Mouse (Mus musculus) lung, embryonic 16.5 days (tissue): ENCODE results near the gene Mbnl2. TPM values are rescaled to one million over a fixed set of nuclear protein-coding genes. Genes with fewer than 3 reads are reported as not detected.

Experiments
- ATAC-seq: fragments of 200-750 bp; cut with Nextera tagmentation; 2 replicates; pipeline ENCODE4 v1.8.0; 2017; ENCODE audit warnings: low read depth, mild to moderate bottlenecking, moderate library complexity
- H3K27ac ChIP-seq: fragments of 300-500 bp; sonication (generic); 2 replicates; pipeline ENCODE4 v1.5.1; 2014; ENCODE audit warnings: mild to moderate bottlenecking, control low read depth, low read length
- H3K27me3 ChIP-seq: fragments of 300-500 bp; sonication (generic); 2 replicates; pipeline ENCODE4 v1.6.1; 2014; ENCODE audit warnings: low read depth, low read length, mixed read lengths; ENCODE audit not compliant: control insufficient read depth, insufficient read depth
- H3K36me3 ChIP-seq: fragments of 300-500 bp; sonication (generic); 2 replicates; pipeline ENCODE4 v1.6.1; 2014; ENCODE audit warnings: low read length; ENCODE audit not compliant: control insufficient read depth, insufficient read depth
- H3K4me1 ChIP-seq: fragments of 300-500 bp; sonication (generic); replicated peaks from 2 replicates; pipeline ENCODE4 v1.6.1; 2014; ENCODE audit warnings: low read length, mixed read lengths; ENCODE audit not compliant: control insufficient read depth, insufficient read depth
- H3K4me2 ChIP-seq: fragments of 300-500 bp; sonication (generic); 2 replicates; pipeline ENCODE4 v1.6.1; 2014; ENCODE audit warnings: low read depth, low read length, control low read depth
- H3K4me3 ChIP-seq: fragments of 300-500 bp; sonication (generic); 2 replicates; pipeline ENCODE4 v1.5.1; 2014; ENCODE audit warnings: mild to moderate bottlenecking, low read length, control low read depth
- H3K9ac ChIP-seq: fragments of 300-500 bp; sonication (generic); 2 replicates; pipeline ENCODE4 v1.6.1; 2014; ENCODE audit warnings: low read length, control low read depth
- H3K9me3 ChIP-seq: fragments of 300-500 bp; sonication (generic); 2 replicates; pipeline ENCODE4 v1.6.1; 2016; ENCODE audit warnings: low read length; ENCODE audit not compliant: control insufficient read depth
- WGBS: fragments of 180-500 bp; shearing (Covaris S2); extraction: QIAGEN DNeasy Blood & Tissue Kit; methylation state at CpG from one replicate; pipeline ENCODE4 v1.1.7; 2014; 5-methylcytosine and 5-hydroxymethylcytosine counted together
- polyA plus RNA-seq: library from polyadenylated mRNA; unstranded; fragments of >200 nt; fragmentation: Nextera tagmentation; extraction: Ambion mirVana; gene quantifications from 2 replicates; pipeline ENCODE4 v1.2.1, GENCODE M21; 2015

Gene Mbnl2
- polyA plus RNA-seq, 1 experiment from 2014 or later: 164 TPM

GRCm38 (mm10) chr14:120366962-120367361 lies 91.5 kb downstream of the Mbnl2 start:
- no peaks in the 10 kb centered on the region for H3K9me3 ChIP-seq
- H3K4me3 ChIP-seq: no peak overlapping the region
- 0 out of 2 replicates have a peak, but pooled peaks cover 5% of the 10 kb centered on the region for H3K36me3 ChIP-seq
- peaks cover 53% of the 10 kb centered on the region for H3K4me1 ChIP-seq
- H3K4me2 ChIP-seq: no peak overlapping the region
- no peaks in the 10 kb centered on the region for H3K27me3 ChIP-seq
- H3K27ac ChIP-seq: no peak overlapping the region
- no peak overlapping the region for H3K9ac ChIP-seq
- no peak for ATAC-seq
- WGBS: 85% methylated on average over 8 of the region's 8 CpGs

GRCm38 (mm10) chr14:120367589-120367988 lies 92.1 kb downstream of the Mbnl2 start:
- no peak overlapping the region for H3K4me2 ChIP-seq
- no peak overlapping the region for H3K4me3 ChIP-seq
- H3K9me3 ChIP-seq: no peaks in the 10 kb centered on the region
- H3K27me3 ChIP-seq: no peaks in the 10 kb centered on the region
- peaks cover 55% of the 10 kb centered on the region for H3K4me1 ChIP-seq
- 81% methylated on average over 4 of the region's 4 CpGs for WGBS
- H3K9ac ChIP-seq: no peak overlapping the region
- no peak overlapping the region for H3K27ac ChIP-seq
- 0 out of 2 replicates have a peak, but pooled peaks cover 5% of the 10 kb centered on the region for H3K36me3 ChIP-seq
- ATAC-seq: no peak

DNA sequence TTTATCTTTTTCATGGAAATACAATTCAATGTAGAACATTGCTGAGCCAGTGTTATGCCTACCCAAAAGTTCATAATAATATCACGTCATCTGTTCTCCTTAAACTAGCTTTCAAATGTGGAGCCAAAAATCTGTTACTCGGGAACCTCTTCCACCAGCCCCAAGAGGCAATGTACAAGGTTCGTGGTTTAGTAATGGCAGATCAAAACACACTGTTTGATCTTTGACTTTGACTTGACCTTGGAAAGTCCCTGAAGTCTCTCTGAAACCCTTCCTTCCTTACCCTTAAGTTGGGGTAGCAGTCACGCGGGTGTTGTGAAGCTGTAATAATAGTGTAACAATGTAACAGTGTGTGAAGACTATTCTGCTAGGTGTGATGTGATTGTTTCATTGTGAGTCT lies 93.0 kb downstream of the Mbnl2 start:
- Histone ChIP-seq H3K4me1 (peaks cover 57% of the 10 kb centered on the region), H3K27ac (peak overlapping the region; percentile 35)

GRCm38 (mm10) chr14:120368914-120369391 lies 93.5 kb downstream of the Mbnl2 start:
- ATAC-seq: peak; percentile 34
- H3K9ac ChIP-seq: no peak overlapping the region; the same call in 1 of the 2 replicates
- 45% methylated on average over 8 of the region's 8 CpGs for WGBS

More for the DNA sequence above, 93.0 kb downstream of the Mbnl2 start:
- ATAC-seq: no peak
- Histone ChIP-seq H3K4me3 (no peak overlapping the region), H3K9ac (no peak overlapping the region; the same call in 1 of the 2 replicates), H3K27me3 (no peaks in the 10 kb centered on the region), H3K4me2 (no peak overlapping the region), H3K9me3 (no peaks in the 10 kb centered on the region), H3K36me3 (0 out of 2 replicates have a peak, but pooled peaks cover 5% of the 10 kb centered on the region)
- WGBS: 48% methylated on average over 5 of the region's 5 CpGs

DNA sequence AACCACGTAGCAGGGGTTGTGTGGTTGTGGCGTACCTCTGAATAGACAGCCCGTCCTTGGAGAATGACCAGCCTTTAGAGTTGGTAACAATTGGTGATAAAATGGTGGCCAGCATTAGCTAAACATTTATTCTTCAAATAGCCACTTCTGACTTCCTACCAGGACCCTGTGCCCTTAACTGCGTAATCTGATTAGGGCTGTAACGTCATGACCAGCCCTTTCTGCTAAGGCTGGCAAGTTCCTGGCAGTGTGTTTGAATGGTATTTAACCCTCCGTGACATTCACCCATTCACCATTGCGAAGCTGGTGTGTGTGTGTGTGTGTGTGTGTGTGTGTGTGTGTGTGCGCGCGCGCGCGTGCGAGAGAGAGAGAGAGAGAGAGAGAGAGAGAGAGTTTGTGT lies 94.6 kb downstream of the Mbnl2 start:
- Histone ChIP-seq H3K4me2 (no peak overlapping the region), H3K27ac (no peak overlapping the region), H3K4me1 (peaks cover 63% of the 10 kb centered on the region), H3K36me3 (0 out of 2 replicates have a peak, but pooled peaks cover 2% of the 10 kb centered on the region), H3K9ac (no peak overlapping the region), H3K27me3 (no peaks in the 10 kb centered on the region), H3K9me3 (no peaks in the 10 kb centered on the region), H3K4me3 (no peak overlapping the region)
- ATAC-seq: no peak
- WGBS: 79% methylated on average over 14 of the region's 14 CpGs

More at GRCm38 (mm10) chr14:120368914-120369391, 93.5 kb downstream of the Mbnl2 start:
- no peaks in the 10 kb centered on the region for H3K9me3 ChIP-seq
- peaks cover 61% of the 10 kb centered on the region for H3K4me1 ChIP-seq
- no peaks in the 10 kb centered on the region for H3K27me3 ChIP-seq
- H3K36me3 ChIP-seq: 0 out of 2 replicates have a peak, but pooled peaks cover 2% of the 10 kb centered on the region
- no peak overlapping the region for H3K4me3 ChIP-seq
- no peak overlapping the region for H3K4me2 ChIP-seq
- H3K27ac ChIP-seq: peak overlapping the region; percentile 35

GRCm38 (mm10) chr14:120370631-120371030 lies 95.2 kb downstream of the Mbnl2 start:
- no peak for ATAC-seq
- Histone ChIP-seq H3K4me3 (no peak overlapping the region), H3K4me2 (no peak overlapping the region)

DNA sequence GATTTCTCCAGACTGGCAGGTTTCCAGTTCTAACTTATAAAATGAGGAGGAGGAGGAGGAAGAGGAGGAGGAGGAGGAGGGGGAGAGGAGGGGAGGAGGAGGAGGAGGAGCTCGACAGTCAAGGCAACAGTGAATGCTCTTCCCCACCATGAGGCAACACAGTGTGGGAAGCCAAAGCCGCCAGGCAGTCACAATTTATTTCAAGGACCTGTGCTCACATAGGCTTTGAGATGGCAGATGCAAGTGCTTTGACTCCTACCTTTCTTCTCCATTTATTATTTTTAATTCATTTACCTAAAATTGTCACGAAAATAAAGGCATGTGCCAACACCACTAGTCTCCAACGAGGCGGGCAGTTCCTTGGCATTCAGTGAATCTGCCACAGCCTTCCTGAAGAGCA lies 95.7 kb downstream of the Mbnl2 start:
- H3K36me3 ChIP-seq: 0 out of 2 replicates have a peak, but pooled peaks cover 2% of the 10 kb centered on the region
- H3K9ac ChIP-seq: no peak overlapping the region
- no peak overlapping the region for H3K4me2 ChIP-seq
- H3K9me3 ChIP-seq: no peaks in the 10 kb centered on the region
- peaks cover 63% of the 10 kb centered on the region for H3K4me1 ChIP-seq
- H3K27ac ChIP-seq: no peak overlapping the region
- H3K27me3 ChIP-seq: no peaks in the 10 kb centered on the region
- H3K4me3 ChIP-seq: no peak overlapping the region
- WGBS: 63% methylated on average over 5 of the region's 5 CpGs
- ATAC-seq: no peak

More at GRCm38 (mm10) chr14:120370631-120371030, 95.2 kb downstream of the Mbnl2 start:
- H3K27me3 ChIP-seq: no peaks in the 10 kb centered on the region
- H3K9me3 ChIP-seq: no peaks in the 10 kb centered on the region
- 0 out of 2 replicates have a peak, but pooled peaks cover 2% of the 10 kb centered on the region for H3K36me3 ChIP-seq
- H3K9ac ChIP-seq: no peak overlapping the region
- WGBS: 74% methylated on average over 11 of the region's 11 CpGs
- H3K27ac ChIP-seq: no peak overlapping the region
- H3K4me1 ChIP-seq: peaks cover 63% of the 10 kb centered on the region

DNA sequence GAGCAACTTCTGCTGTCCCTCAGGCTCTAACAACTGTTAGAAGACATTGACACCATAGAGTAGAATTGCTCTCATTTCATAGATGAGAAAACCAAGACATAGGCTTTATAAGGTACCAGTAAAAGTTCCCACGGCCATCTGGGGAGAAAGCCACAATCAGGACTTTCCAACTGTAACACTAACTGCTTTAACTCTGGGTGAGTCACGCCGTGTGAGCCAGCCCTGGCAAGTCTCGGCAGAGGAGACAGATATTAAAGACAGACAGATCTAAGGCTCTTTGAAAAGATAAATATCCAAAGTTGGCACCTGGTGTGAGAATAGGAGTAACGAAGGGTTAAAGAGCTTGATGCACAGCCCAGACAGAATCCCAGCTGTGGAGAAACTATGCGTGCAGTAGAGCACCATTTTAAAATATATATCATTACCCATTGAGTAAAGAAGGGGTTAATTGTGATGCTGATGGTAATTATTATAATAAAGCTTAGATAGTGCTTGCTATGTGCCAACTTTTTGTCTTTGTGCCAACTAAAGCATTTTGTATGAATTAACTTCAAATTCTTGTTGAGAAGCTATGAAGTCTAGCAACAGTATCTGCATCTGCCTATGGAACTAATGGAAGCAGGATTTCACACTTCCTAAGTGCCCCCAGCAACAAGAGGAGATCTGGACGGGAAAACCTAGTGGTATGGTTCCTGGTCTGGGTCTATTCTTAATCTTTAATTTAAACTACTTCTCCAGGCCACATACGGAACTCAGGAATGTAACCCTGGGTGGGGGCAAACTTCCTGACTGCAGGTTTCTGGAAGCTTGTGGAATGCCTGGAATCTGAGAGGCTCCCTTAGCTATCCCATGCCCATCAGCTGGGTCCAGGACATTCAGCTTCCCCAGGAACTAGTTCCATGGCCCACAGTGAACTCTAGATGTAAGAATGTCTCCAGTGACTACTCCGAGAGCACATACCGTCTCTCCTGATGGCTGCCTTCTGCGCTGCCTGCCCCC lies 97.9 kb downstream of the Mbnl2 start:
- no peak overlapping the region for H3K9ac ChIP-seq
- H3K4me2 ChIP-seq: no peak overlapping the region
- ATAC-seq: peak; percentile 15; the same call in 1 of the 2 replicates
- H3K36me3 ChIP-seq: no peaks in the 10 kb centered on the region
- no peaks in the 10 kb centered on the region for H3K27me3 ChIP-seq
- H3K9me3 ChIP-seq: no peaks in the 10 kb centered on the region
- peak overlapping the region; percentile 27; the same call in 1 of the 2 replicates for H3K27ac ChIP-seq
- H3K4me1 ChIP-seq: peaks cover 68% of the 10 kb centered on the region
- H3K4me3 ChIP-seq: no peak overlapping the region
- WGBS: 42% methylated on average over 11 of the region's 11 CpGs

DNA sequence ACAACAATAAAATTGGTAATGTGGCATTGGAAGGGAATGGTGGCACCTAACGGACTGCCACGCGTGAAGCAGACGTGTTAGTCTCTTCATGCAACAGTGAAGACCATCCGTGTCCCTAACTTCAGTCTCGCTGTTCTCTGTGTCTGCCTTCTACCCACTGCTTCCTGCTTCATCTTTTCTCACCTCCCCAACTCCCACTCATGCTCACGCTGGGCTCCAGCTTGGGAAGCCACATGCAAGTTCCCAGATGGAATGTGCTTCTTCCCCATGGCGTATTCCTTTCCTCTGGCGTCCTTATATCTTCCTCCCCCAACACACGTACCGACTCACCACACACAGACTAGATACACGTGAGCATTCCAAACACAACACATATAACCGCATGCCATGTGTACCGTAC lies 99.3 kb downstream of the Mbnl2 start:
- WGBS: 91% methylated on average over 14 of the region's 14 CpGs
- Histone ChIP-seq H3K4me3 (no peak overlapping the region), H3K4me1 (peaks cover 68% of the 10 kb centered on the region), H3K4me2 (no peak overlapping the region), H3K27ac (no peak overlapping the region), H3K9me3 (no peaks in the 10 kb centered on the region), H3K36me3 (no peaks in the 10 kb centered on the region), H3K27me3 (no peaks in the 10 kb centered on the region), H3K9ac (no peak overlapping the region)
- ATAC-seq: no peak
